Mouse (Mus musculus) kidney, adult 2 months (tissue): ENCODE data around the gene Wnt10b.

Experiments used
- CTCF ChIP-seq: fragments of 200-500 bp; conservative IDR thresholded peaks from 2 replicates; pipeline ENCODE4 v1.5.1; 2011; ENCODE audit warnings: low read depth, mild to moderate bottlenecking, control low read depth, low read length, moderate library complexity, mixed read lengths; ENCODE audit not compliant: insufficient read depth, insufficient read length
- POLR2A ChIP-seq: fragments of 200-500 bp; IDR thresholded peaks from one replicate; pipeline ENCODE4 v1.6.1; 2011; ENCODE audit warnings: low read depth, low read length, control low read depth

GRCm38 (mm10) chr15:98778806-98779205, 856 bp upstream of the Wnt10b start:
- TF ChIP-seq CTCF (no peak), POLR2A (no peak)
